Mouse (Mus musculus) bone marrow, adult 2 months (tissue): ENCODE results near the gene Ubald2. TPM values are rescaled to one million over a fixed set of nuclear protein-coding genes. Genes with fewer than 3 reads are reported as not detected.

Source experiments
- H3K27ac ChIP-seq: fragments of 200-500 bp; 2 replicates; pipeline ENCODE4 v1.5.1; 2012; ENCODE audit warnings: low read depth, mild to moderate bottlenecking, control low read depth, inconsistent platforms, low read length; ENCODE audit not compliant: control insufficient read depth, poor library complexity, insufficient read depth
- H3K4me1 ChIP-seq: fragments of 200-500 bp; 2 replicates; pipeline ENCODE4 v1.6.1; 2011; ENCODE audit warnings: low read length; ENCODE audit not compliant: control insufficient read depth, insufficient read depth
- H3K4me3 ChIP-seq: fragments of 200-500 bp; replicated peaks from 2 replicates; pipeline ENCODE3; 2011; ENCODE audit warnings: mild to moderate bottlenecking, low read depth, low read length, control low read depth; ENCODE audit not compliant: control insufficient read depth
- CTCF ChIP-seq: fragments of 200-500 bp; IDR thresholded peaks from 2 replicates; pipeline ENCODE4 v1.5.1; 2011; ENCODE audit warnings: low read length, control low read depth; ENCODE audit not compliant: control insufficient read depth, insufficient read depth
- POLR2A ChIP-seq: fragments of 200-500 bp; IDR thresholded peaks from 2 replicates; pipeline ENCODE4 v1.6.1; 2011; ENCODE audit warnings: low read depth, mild to moderate bottlenecking, control low read depth, low read length, borderline replicate concordance; ENCODE audit not compliant: control insufficient read depth
- WGBS: fragments of 180-500 bp; shearing (Covaris S2); methylation state at CpG from one replicate; pipeline ENCODE4 v1.1.7; 2018; 5-methylcytosine and 5-hydroxymethylcytosine counted together
- polyA plus RNA-seq: library from polyadenylated mRNA; stranded (reverse); fragments of >200 nt; gene quantifications from 2 replicates; pipeline ENCODE4 v1.2.4, GENCODE M21; 2011; ENCODE audit warnings: low replicate concordance; ENCODE audit not compliant: missing spikeins, insufficient read depth, insufficient read length

The Ubald2 gene
- polyA plus RNA-seq, 1 experiment, result 172 TPM

DNA sequence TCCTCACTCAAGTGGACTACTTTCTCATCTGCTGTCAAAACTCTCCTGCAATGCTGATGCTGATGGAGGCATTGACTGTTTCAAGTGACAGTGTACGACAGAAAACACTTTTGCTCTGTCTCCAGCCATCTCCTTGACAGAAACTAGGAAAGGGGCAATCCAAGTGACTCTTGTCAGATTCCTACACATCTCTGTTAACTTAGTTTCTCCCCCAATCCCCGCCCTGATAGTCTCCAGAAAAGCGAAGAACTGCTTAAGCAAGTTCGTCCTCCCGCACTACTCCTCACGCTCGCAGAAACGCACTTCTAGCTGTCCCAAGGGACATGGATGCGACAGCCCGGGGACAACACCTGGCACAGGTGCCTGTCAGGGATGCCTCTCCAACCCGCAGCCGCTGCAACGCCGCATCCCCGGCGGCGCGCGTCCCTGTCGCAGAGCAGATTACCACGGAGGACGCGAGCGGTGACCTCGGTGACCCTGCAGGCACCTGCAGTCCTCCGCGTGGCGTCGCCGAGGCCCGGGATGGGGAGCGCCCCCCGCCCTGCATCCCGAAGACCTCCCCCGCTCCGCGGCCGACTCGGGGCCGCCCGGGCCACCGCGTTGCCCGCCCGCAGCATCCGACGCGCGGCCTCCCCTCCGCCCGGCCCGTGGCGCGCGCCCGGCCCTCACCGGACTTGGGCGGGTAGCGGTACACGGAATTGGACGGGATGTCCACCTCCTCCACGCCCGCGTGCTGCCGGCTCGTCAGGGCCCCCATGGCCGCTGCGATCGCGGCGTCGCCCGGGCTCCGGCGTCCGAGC is 21.7 kb upstream of the Ubald2 start:
- Histone ChIP-seq H3K4me3 (peak overlapping the region; percentile 77), H3K4me1 (peaks cover 1% of the 10 kb centered on the region; the same call in 1 of the 2 replicates), H3K27ac (peak overlapping the region; percentile 59; the same call in 1 of the 2 replicates)
- TF ChIP-seq POLR2A (no peak), CTCF (no peak)
- WGBS, result 1% methylated on average over 76 of the region's 76 CpGs

GRCm38 (mm10) chr11:116412904-116413630 is 20.8 kb upstream of the Ubald2 start, which contains the start of gene Rnf157:
TSS of gene Rnf157 (minus strand) at chr11:116413032.
- Histone ChIP-seq H3K4me3 (peak within 1 kb of the TSS; percentile 77), H3K4me1 (peaks cover 1% of the 10 kb centered on the region; the same call in 1 of the 2 replicates), H3K27ac (peak within 1 kb of the TSS; percentile 59; the same call in 1 of the 2 replicates)
- TF ChIP-seq POLR2A, result peak; percentile 23; the same call in 1 of the 2 replicates
- no peak for TF ChIP-seq CTCF
- WGBS, result 2% methylated on average over 67 of the region's 82 CpGs

GRCm38 (mm10) chr11:116413631-116414022 is 20.3 kb upstream of the Ubald2 start:
- WGBS, result 50% methylated on average over 4 of the region's 4 CpGs
- Histone ChIP-seq H3K4me1 (peaks cover 2% of the 10 kb centered on the region; the same call in 1 of the 2 replicates), H3K4me3 (no peak overlapping the region), H3K27ac (no peak overlapping the region)
- TF ChIP-seq POLR2A (no peak), CTCF (no peak)

DNA sequence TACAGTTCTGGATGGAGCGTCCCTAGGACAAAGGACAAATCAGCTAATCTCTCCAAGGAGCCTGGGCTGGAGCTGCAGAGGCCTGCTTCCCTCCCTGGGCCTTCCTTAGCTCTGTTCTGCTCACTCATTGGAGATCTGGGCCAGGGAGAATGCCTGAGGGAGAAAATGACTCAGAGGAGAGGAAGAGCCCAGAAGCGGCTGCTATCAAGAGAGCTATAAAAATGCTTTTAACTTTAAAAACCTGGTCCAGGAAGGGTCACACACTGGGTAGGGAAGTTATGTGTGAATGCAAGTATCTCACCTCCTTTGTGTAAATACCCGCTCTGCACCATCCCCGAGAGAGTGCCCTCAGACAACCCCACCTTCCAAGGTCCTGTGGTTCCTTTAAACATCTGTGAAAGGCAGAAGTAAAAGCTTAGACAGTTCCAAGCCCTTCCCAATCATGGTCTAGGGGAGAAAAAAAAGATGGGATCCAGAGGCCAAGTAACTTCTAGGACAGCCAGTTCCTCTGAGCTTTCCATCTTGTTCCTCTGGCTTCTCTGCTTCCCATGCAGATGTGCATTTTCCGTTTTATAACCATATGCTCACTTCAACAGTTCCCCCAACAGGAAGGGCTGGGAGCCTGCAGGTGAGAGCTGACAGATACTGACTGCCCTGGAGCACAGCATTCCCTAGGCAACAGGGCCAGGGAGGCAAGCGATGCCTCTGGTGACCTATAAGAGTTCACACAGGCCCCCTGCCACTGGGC is 17.5 kb upstream of the Ubald2 start:
- H3K27ac ChIP-seq, result no peak overlapping the region
- no peak overlapping the region for H3K4me3 ChIP-seq
- 73% methylated on average over 6 of the region's 6 CpGs for WGBS
- peaks cover 4% of the 10 kb centered on the region; the same call in 1 of the 2 replicates for H3K4me1 ChIP-seq
- TF ChIP-seq CTCF, result no peak

DNA sequence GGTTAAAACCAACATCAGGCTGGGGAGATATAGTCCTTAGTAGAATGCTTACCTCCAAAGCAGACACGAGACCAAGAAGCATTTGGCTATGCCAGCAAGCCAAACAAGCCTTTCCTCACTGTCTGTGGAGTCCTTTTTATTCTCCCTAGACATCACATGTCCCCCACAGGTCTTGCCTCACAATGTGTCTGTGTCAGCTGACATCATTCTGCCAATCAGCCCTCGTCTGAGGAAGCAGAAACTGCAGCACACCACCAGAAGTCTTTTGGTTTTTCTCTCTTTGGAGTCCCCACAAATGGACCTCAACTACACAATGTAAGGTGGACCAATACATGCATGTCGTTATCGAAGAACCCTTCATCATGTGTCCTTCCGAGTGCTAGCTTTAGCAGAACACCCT is 16.8 kb upstream of the Ubald2 start:
- Histone ChIP-seq H3K4me1 (peaks cover 4% of the 10 kb centered on the region; the same call in 1 of the 2 replicates), H3K4me3 (no peak overlapping the region), H3K27ac (no peak overlapping the region)
- 85% methylated on average over 5 of the region's 5 CpGs for WGBS
- TF ChIP-seq CTCF (no peak), POLR2A (no peak)

DNA sequence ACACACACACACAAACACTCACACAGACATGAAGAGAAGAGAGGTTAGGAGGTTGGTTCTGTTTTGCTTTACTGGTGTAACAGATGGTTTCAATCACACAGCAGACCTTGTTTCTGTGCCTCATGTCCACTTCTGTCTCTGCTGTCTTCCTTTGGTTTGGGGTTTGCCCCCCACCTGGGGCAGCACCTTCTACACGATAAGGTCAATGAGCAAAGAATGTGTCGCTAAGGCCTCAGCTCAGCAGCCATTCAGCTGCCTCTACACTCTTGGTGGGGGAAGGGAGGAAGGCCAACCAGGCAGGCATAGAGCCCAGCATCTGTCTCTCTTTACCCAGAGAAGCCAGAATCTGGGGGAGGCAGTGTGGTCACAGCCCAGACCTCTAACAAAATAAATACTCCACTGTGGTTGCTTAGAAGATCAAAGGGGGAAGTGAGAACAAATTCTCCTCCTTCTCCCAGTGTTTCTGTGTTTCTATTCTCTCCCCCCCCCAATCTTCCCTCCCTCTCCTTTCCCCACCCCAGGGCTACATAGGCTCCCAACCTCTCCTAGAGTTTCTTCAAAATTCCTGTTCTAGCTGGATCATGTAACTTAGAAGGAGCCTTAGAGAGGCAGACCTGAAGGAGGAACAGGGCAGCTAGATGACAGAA is 15.6 kb upstream of the Ubald2 start:
- TF ChIP-seq POLR2A (no peak), CTCF (no peak)
- Histone ChIP-seq H3K4me1 (peaks cover 3% of the 10 kb centered on the region; the same call in 1 of the 2 replicates), H3K4me3 (no peak overlapping the region), H3K27ac (peak overlapping the region; percentile 14; the same call in 1 of the 2 replicates)
- 6% methylated on average over 2 of the region's 2 CpGs for WGBS

- no peak overlapping the region for H3K27ac ChIP-seq
- H3K4me1 ChIP-seq, result peaks cover 3% of the 10 kb centered on the region; the same call in 1 of the 2 replicates
- H3K4me3 ChIP-seq, result no peak overlapping the region
Measured at GRCm38 (mm10) chr11:116418841-116419462, 14.9 kb upstream of the Ubald2 start.

More at GRCm38 (mm10) chr11:116418841-116419462, 14.9 kb upstream of the Ubald2 start:
- 36% methylated on average over 6 of the region's 6 CpGs for WGBS
- TF ChIP-seq POLR2A (no peak), CTCF (no peak)
